Mouse (Mus musculus): ENCODE data around the gene Nr2f1. TPM values are rescaled to one million over a fixed set of nuclear protein-coding genes. Genes with fewer than 3 reads are reported as not detected.

Gene Nr2f1
- total and polyA plus RNA-seq, 2 experiments = 0.37 to 2.2 TPM

GRCm38 (mm10) chr13:78164941-78165340 lies 34.6 kb downstream of the Nr2f1 start:
- no peaks in the 10 kb centered on the region for H3K79me2 ChIP-seq (ENCODE audit: control insufficient read depth, insufficient read depth, low read length)
- no peaks in the 10 kb centered on the region; the same call in 1 of the 2 replicates for H3K4me1 ChIP-seq (ENCODE audit: control insufficient read depth, insufficient read depth, low read length)
- H3K36me3 ChIP-seq (ENCODE audit: control insufficient read depth, insufficient read depth, low read length) = no peaks in the 10 kb centered on the region
- no peak for DNase-seq (ENCODE audit: extremely low read depth, low read depth, low spot score)
- no peak overlapping the region for H3K9ac ChIP-seq (ENCODE audit: low read depth, low read length)
- H3K4me3 ChIP-seq (ENCODE audit: insufficient read depth, low read depth, low read length) = no peak overlapping the region
- H3K27ac ChIP-seq (replicated peaks; ENCODE audit: insufficient read depth, low read depth, low read length) = no peak overlapping the region
- no peaks in the 10 kb centered on the region for H3K27me3 ChIP-seq (ENCODE audit: control insufficient read depth, insufficient read depth, low read length)
- TF ChIP-seq POLR2A (IDR thresholded peaks at IDR 0.05; ENCODE audit: extremely low read depth, insufficient read depth, low read length) (no peak), CTCF (IDR thresholded peaks at IDR 0.05; ENCODE audit: low read depth, low read length) (no peak)

DNA sequence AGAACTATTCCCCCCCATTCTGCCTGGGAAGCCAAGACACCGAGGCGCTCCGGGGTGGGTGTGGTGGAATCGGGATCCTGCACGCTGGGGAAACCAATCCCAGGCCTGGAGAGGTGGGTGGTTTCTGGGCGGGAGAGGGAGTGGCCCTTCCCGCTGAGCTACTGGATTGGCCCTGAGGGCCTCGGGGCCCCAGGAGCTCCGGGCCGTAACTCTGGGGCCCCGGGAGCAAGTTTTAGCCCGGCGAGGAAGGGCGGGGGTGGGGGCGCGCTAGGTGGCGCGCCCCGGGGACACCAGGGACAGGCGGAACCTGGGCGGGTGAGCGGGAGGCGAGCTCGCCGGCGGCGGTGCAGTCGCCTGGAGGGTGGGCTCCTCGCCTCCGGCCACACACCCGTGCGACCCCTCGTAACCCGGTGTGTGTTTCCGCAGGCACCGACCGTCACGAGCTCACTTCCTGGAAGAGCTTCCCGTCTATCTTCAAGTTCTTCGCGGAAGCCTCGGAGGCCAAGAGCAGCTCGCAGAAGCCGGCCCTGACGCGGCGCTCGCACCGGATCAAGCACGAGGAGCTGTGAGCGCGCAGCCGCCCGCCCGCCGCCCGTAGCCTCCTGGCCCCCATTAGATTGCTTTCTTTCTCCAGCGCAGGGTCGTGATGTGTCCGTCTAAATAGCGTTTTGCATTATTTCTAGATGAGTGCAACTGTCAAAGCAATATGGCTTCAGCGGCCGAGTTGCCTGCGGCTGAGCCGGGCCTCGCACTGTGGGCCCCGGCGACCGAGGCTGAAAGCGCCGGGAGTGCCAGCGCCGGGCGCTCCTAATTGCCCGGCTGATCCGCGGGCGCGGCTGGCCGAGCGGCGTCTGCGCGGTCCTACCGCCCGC lies 36.2 kb downstream of the Nr2f1 start:
- Histone ChIP-seq H3K27me3 (ENCODE audit: control insufficient read depth, insufficient read depth, low read length) (no peaks in the 10 kb centered on the region), H3K4me3 (ENCODE audit: insufficient read depth, low read depth, low read length) (peak overlapping the region; percentile 81), H3K36me3 (ENCODE audit: control insufficient read depth, insufficient read depth, low read length) (no peaks in the 10 kb centered on the region), H3K27ac (replicated peaks; ENCODE audit: insufficient read depth, low read depth, low read length) (peak overlapping the region; percentile 93), H3K9ac (ENCODE audit: low read depth, low read length) (peak overlapping the region; percentile 88), H3K4me1 (ENCODE audit: control insufficient read depth, insufficient read depth, low read length) (no peaks in the 10 kb centered on the region; the same call in 1 of the 2 replicates), H3K79me2 (ENCODE audit: control insufficient read depth, insufficient read depth, low read length) (no peaks in the 10 kb centered on the region)
- TF ChIP-seq POLR2A (IDR thresholded peaks at IDR 0.05; ENCODE audit: extremely low read depth, insufficient read depth, low read length) (0 out of 2 replicates have a peak, but pooled peaks have one; percentile 29), CTCF (IDR thresholded peaks at IDR 0.05; ENCODE audit: low read depth, low read length) (peak; percentile 57)
- peak; percentile 85 for DNase-seq (ENCODE audit: extremely low read depth, low read depth, low spot score)
- under 1% methylated on average over 86 of the region's 86 CpGs for WGBS

- DNase-seq (ENCODE audit: extremely low read depth, low read depth, low spot score) = no peak
- Histone ChIP-seq H3K36me3 (ENCODE audit: control insufficient read depth, insufficient read depth, low read length) (no peaks in the 10 kb centered on the region), H3K4me3 (ENCODE audit: insufficient read depth, low read depth, low read length) (no peak overlapping the region), H3K9ac (ENCODE audit: low read depth, low read length) (no peak overlapping the region), H3K79me2 (ENCODE audit: control insufficient read depth, insufficient read depth, low read length) (no peaks in the 10 kb centered on the region), H3K27me3 (ENCODE audit: control insufficient read depth, insufficient read depth, low read length) (no peaks in the 10 kb centered on the region), H3K4me1 (ENCODE audit: control insufficient read depth, insufficient read depth, low read length) (peaks cover 2% of the 10 kb centered on the region; the same call in 1 of the 2 replicates), H3K27ac (replicated peaks; ENCODE audit: insufficient read depth, low read depth, low read length) (no peak overlapping the region)
- WGBS = 55% methylated on average over 2 of the region's 2 CpGs
- TF ChIP-seq CTCF (IDR thresholded peaks at IDR 0.05; ENCODE audit: low read depth, low read length) = no peak
- TF ChIP-seq POLR2A (IDR thresholded peaks at IDR 0.05; ENCODE audit: extremely low read depth, insufficient read depth, low read length) = no peak
These were observed 37.4 kb downstream of the Nr2f1 start for GRCm38 (mm10) chr13:78162149-78162548.

DNA sequence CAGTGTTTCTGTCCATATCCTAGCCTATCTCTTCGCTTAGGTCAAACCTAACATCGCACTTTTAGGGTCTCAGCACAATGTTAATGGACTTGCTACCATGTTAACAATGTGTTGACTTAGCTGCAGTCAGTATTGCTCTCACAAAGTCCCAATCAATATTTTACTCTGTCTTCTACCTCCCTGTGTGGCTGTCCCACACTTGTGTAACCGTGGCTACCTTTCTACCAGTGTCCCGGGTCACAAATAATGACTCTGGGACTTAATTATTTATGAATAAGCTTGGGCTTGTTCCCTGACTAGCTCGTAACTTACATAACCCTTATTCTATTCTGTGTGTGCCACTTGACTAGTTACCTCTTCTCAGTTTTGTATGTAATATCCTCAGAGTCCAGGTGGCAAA lies 42.1 kb downstream of the Nr2f1 start:
- no peaks in the 10 kb centered on the region for H3K36me3 ChIP-seq (ENCODE audit: control insufficient read depth, insufficient read depth, low read length)
- peaks cover 2% of the 10 kb centered on the region; the same call in 1 of the 2 replicates for H3K4me1 ChIP-seq (ENCODE audit: control insufficient read depth, insufficient read depth, low read length)
- no peaks in the 10 kb centered on the region for H3K27me3 ChIP-seq (ENCODE audit: control insufficient read depth, insufficient read depth, low read length)
- no peak overlapping the region for H3K4me3 ChIP-seq (ENCODE audit: insufficient read depth, low read depth, low read length)
- H3K79me2 ChIP-seq (ENCODE audit: control insufficient read depth, insufficient read depth, low read length) = no peaks in the 10 kb centered on the region
- DNase-seq (ENCODE audit: extremely low read depth, low read depth, low spot score) = peak; percentile 70
- no peak overlapping the region for H3K27ac ChIP-seq (replicated peaks; ENCODE audit: insufficient read depth, low read depth, low read length)
- TF ChIP-seq POLR2A (IDR thresholded peaks at IDR 0.05; ENCODE audit: extremely low read depth, insufficient read depth, low read length) (no peak), CTCF (IDR thresholded peaks at IDR 0.05; ENCODE audit: low read depth, low read length) (no peak)
- WGBS = 39% methylated on average over 5 of the region's 5 CpGs
- H3K9ac ChIP-seq (ENCODE audit: low read depth, low read length) = no peak overlapping the region

Other genes with a start within 250 kb of the Nr2f1 start
- gene Pou5f2, start 174.9 kb downstream of the Nr2f1 start, total RNA-seq (2014; rRNA removed) = 1.3 and 1.4 TPM in 2 replicates
- 0.07 TPM in 1 of 2 replicates, not detected in the other for gene Pou5f2, start 174.9 kb downstream of the Nr2f1 start, polyA plus RNA-seq (2012; rRNA removed)